Mouse (Mus musculus) 3T3-L1 (cell line): ENCODE results near the gene Ptgs2.

Experiments used
- DNase-seq: peaks from one replicate; pipeline ENCODE4 v3.0.0-alpha.2; 2015; ENCODE audit warnings: low read depth, low spot score

Ptgs2 gene

GRCm38 (mm10) chr1:150147272-150147671, 47.4 kb downstream of the Ptgs2 start:
- peak; percentile 58 for DNase-seq

GRCm38 (mm10) chr1:150151411-150151810, 51.6 kb downstream of the Ptgs2 start:
- peak; percentile 93 for DNase-seq
